9 mouse cellular contexts compared by ENCODE assay signal in the genomic region with DNA sequence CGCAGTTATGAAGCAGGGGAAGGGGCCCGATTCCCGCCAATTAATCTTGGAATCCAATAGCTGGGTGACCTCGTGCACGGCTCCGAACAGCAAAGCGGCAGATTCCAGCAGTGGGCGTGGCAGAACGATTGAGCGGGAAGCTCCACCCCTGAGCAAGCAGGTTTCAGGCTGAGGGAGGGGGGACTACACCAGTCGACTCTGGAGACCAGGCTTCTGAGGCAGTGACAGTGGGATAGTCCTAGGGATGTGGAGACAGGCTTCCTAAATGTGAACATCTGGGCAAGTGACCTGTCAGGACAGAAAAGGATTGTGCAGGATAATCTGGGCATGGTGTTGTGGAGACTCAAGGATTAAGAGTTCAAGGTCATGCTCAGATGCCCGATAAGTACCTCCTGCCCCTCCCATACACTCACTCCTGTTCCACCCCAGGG. TPM values are rescaled to one million over a fixed set of nuclear protein-coding genes. Genes with fewer than 3 reads are reported as not detected.
DNase-seq lines count a peak whose midpoint lies in the region; ATAC-seq and TF ChIP-seq lines count a peak whose summit lies in the region.
"Had no signal": no experiment of that assay in that cellular context is flagged by ENCODE, and none has a peak within 500 bp of the region (broad histone marks: within the 10 kb centered on the region; RNA-seq: fewer than 3 reads in every experiment).

No protein-coding gene starts in this region.

- H3K9ac ChIP-seq in lung, embryonic 14.5 days, result peak overlapping the region; percentile 15; the same call in 1 of the 2 replicates
- no peak overlapping the region for H3K9ac ChIP-seq in limb, embryonic 15.5 days
- peak overlapping the region; percentile 28; the same call in 1 of the 2 replicates for H3K9ac ChIP-seq in stomach, embryonic 14.5 days (replicated peaks; ENCODE audit: low read depth, low read length)

- no peaks in the 10 kb centered on the region for H3K9me3 ChIP-seq in lung, embryonic 14.5 days (ENCODE audit: low read depth, low read length)
- H3K9me3 ChIP-seq in limb, embryonic 15.5 days, result no peaks in the 10 kb centered on the region
- no peaks in the 10 kb centered on the region for H3K9me3 ChIP-seq in stomach, embryonic 14.5 days (ENCODE audit: control insufficient read depth, low read depth, low read length)

- peak overlapping the region; percentile 13 for H3K4me3 ChIP-seq in lung, embryonic 14.5 days (ENCODE audit: low read depth, low read length)
- H3K4me3 ChIP-seq in limb, embryonic 15.5 days, result peak overlapping the region; percentile 30
- H3K4me3 ChIP-seq in stomach, embryonic 14.5 days (ENCODE audit: low read depth, low read length), result peak overlapping the region; percentile 21; the same call in 1 of the 2 replicates

- peak overlapping the region; percentile 56 for H3K4me2 ChIP-seq in lung, embryonic 14.5 days
- H3K4me2 ChIP-seq in limb, embryonic 15.5 days, result peak overlapping the region; percentile 47
- H3K4me2 ChIP-seq in stomach, embryonic 14.5 days (replicated peaks; ENCODE audit: low read depth, low read length), result peak overlapping the region; percentile 41

- H3K36me3 ChIP-seq in lung, embryonic 14.5 days (ENCODE audit: insufficient read depth), result peaks cover 3% of the 10 kb centered on the region
- H3K36me3 ChIP-seq in limb, embryonic 15.5 days, result no peaks in the 10 kb centered on the region
- no peaks in the 10 kb centered on the region for H3K36me3 ChIP-seq in stomach, embryonic 14.5 days (ENCODE audit: control insufficient read depth, insufficient read depth, low read length)

- 1% methylated on average over 12 of the region's 12 CpGs for WGBS in lung, embryonic 14.5 days
- under 1% methylated on average over 12 of the region's 12 CpGs for WGBS in limb, embryonic 15.5 days
- 3% methylated on average over 12 of the region's 12 CpGs for WGBS in stomach, embryonic 14.5 days

- H3K27ac ChIP-seq in lung, embryonic 14.5 days (ENCODE audit: low read depth), result no peak overlapping the region
- no peak overlapping the region for H3K27ac ChIP-seq in limb, embryonic 15.5 days
- no peak overlapping the region for H3K27ac ChIP-seq in stomach, embryonic 14.5 days (ENCODE audit: low read length)

- DNase-seq in lung, embryonic 14.5 days, result peak; percentile 25
- DNase-seq in lung, postnatal 25 days (ENCODE audit: low spot score), result no peak
- DNase-seq in heart, postnatal 4 days, result peak; percentile 23
- no peak for DNase-seq in urinary bladder, postnatal 36 days (ENCODE audit: low spot score in 2 of 2)
- no peak for DNase-seq in left cerebral cortex, adult 8-10 months (ENCODE audit: low spot score in 2 of 2)
- DNase-seq in layer of hippocampus, adult 9-10 months (ENCODE audit: low spot score), result no peak

- no peaks in the 10 kb centered on the region for H3K27me3 ChIP-seq in lung, embryonic 14.5 days (ENCODE audit: insufficient read depth, low read length)
- peaks cover 5% of the 10 kb centered on the region; the same call in 1 of the 2 replicates for H3K27me3 ChIP-seq in limb, embryonic 15.5 days
- no peaks in the 10 kb centered on the region for H3K27me3 ChIP-seq in stomach, embryonic 14.5 days (ENCODE audit: control insufficient read depth, insufficient read depth, low read length)
- H3K27me3 ChIP-seq: Patski had no signal

- H3K4me1 ChIP-seq in lung, embryonic 14.5 days (ENCODE audit: insufficient read depth), result 0 out of 2 replicates have a peak, but pooled peaks cover 4% of the 10 kb centered on the region
- peaks cover 28% of the 10 kb centered on the region; the same call in 1 of the 2 replicates for H3K4me1 ChIP-seq in limb, embryonic 15.5 days
- H3K4me1 ChIP-seq in stomach, embryonic 14.5 days (ENCODE audit: control insufficient read depth, insufficient read depth, low read length), result peaks cover 6% of the 10 kb centered on the region; the same call in 1 of the 2 replicates

- TF ChIP-seq CTCF in lung, embryonic 14.5 days (IDR thresholded peaks at IDR 0.05; ENCODE audit: low read depth), result no peak

- peak; percentile 51; the same call in 1 of the 2 replicates for ATAC-seq in lung, embryonic 14.5 days (ENCODE audit: insufficient read depth)
- no peak for ATAC-seq in limb, embryonic 15.5 days (ENCODE audit: insufficient number of reproducible peaks, low FRiP score, low TSS enrichment, low read depth)
- peak; percentile 44; the same call in 1 of the 2 replicates for ATAC-seq in stomach, embryonic 14.5 days (ENCODE audit: insufficient number of reproducible peaks, insufficient read depth, low FRiP score, low read depth)

RNA-seq across cellular contexts. Expression of gene Pdp2, which starts 10.7 kb away (rescaled TPM):
- polyA plus RNA-seq in lung, embryonic 14.5 days (2014; fragmentation: Nextera tagmentation; extraction: Ambion mirVana), result 10.3 and 11.0 TPM in 2 replicates
- 1 to 10 TPM; 5.0 to 5.4 TPM for total RNA-seq in heart, postnatal 4 days (2021)
- 8.8 and 10.1 TPM in 2 replicates for polyA plus RNA-seq in limb, embryonic 15.5 days (2015; fragmentation: Nextera tagmentation; extraction: Ambion mirVana)
- polyA plus RNA-seq in stomach, embryonic 14.5 days (2014; fragmentation: Nextera tagmentation; extraction: Ambion mirVana), result 13.7 and 14.3 TPM in 2 replicates
- 10 to 100 TPM in 3 of 4 experiments, 1 to 10 TPM in 1; 9.0 to 11.6 (median 10.4) TPM for total RNA-seq in left cerebral cortex, adult 8-10 months (2022)

RNA-seq across cellular contexts. Expression of gene Cdh16, which starts 22.2 kb away (rescaled TPM):
- polyA plus RNA-seq in lung, embryonic 14.5 days (2014; fragmentation: Nextera tagmentation; extraction: Ambion mirVana), result 32.2 and 33.7 TPM in 2 replicates
- total RNA-seq in heart, postnatal 4 days (2021), result 1 to 10 TPM; 2.8 to 4.6 TPM
- polyA plus RNA-seq in limb, embryonic 15.5 days (2015; fragmentation: Nextera tagmentation; extraction: Ambion mirVana), result 1.4 and 2.1 TPM in 2 replicates
- 4.9 and 6.0 TPM in 2 replicates for polyA plus RNA-seq in stomach, embryonic 14.5 days (2014; fragmentation: Nextera tagmentation; extraction: Ambion mirVana)
- not detected for total RNA-seq in left cerebral cortex, adult 8-10 months (2022)

RNA-seq across cellular contexts. Expression of gene Rrad, which starts 29.2 kb away (rescaled TPM):
- 10.1 and 14.1 TPM in 2 replicates for polyA plus RNA-seq in lung, embryonic 14.5 days (2014; fragmentation: Nextera tagmentation; extraction: Ambion mirVana)
- total RNA-seq in heart, postnatal 4 days (2021), result 100 to 1,000 TPM; 193 to 274 TPM
- 25.9 and 44.8 TPM in 2 replicates for polyA plus RNA-seq in limb, embryonic 15.5 days (2015; fragmentation: Nextera tagmentation; extraction: Ambion mirVana)
- 7.9 and 8.2 TPM in 2 replicates for polyA plus RNA-seq in stomach, embryonic 14.5 days (2014; fragmentation: Nextera tagmentation; extraction: Ambion mirVana)
- 1 to 10 TPM; 2.0 to 3.3 (median 2.5) TPM for total RNA-seq in left cerebral cortex, adult 8-10 months (2022)

RNA-seq across cellular contexts. Expression of gene Ciao2b, which starts 39.8 kb away (rescaled TPM):
- polyA plus RNA-seq in lung, embryonic 14.5 days (2014; fragmentation: Nextera tagmentation; extraction: Ambion mirVana), result 88.3 and 88.4 TPM in 2 replicates
- 10 to 100 TPM; 82.2 to 85.4 TPM for total RNA-seq in heart, postnatal 4 days (2021)
- polyA plus RNA-seq in limb, embryonic 15.5 days (2015; fragmentation: Nextera tagmentation; extraction: Ambion mirVana), result 83.0 and 92.9 TPM in 2 replicates
- 89.7 and 94.1 TPM in 2 replicates for polyA plus RNA-seq in stomach, embryonic 14.5 days (2014; fragmentation: Nextera tagmentation; extraction: Ambion mirVana)
- total RNA-seq in left cerebral cortex, adult 8-10 months (2022), result 10 to 100 TPM; 28.4 to 34.8 (median 31.5) TPM

Comparison
In these comparisons a context has a peak if more than half of its experiments do, and no peak if none do; other contexts are left out.
1. DNase-seq: peak in lung, embryonic 14.5 days (single experiment) and heart, postnatal 4 days (single experiment); none in lung, postnatal 25 days (single experiment), urinary bladder, postnatal 36 days (0 of 2), left cerebral cortex, adult 8-10 months (0 of 2) and layer of hippocampus, adult 9-10 months (single experiment).
2. Peak in every context shown above with its lines, with median percentiles within 50 percentile points of each other: H3K4me2 ChIP-seq and H3K4me3 ChIP-seq.